Mouse (Mus musculus): Measurements from ENCODE around the gene Zbtb5.
"Not testable (repeated sequence)": the region's sequence is repeated elsewhere in the genome, so short reads cannot be mapped to it uniquely, and the experiment has no call there.

Zbtb5 gene

GRCm38 (mm10) chr4:45012105-45012975 lies at the start of gene Zbtb5:
TSS of gene Zbtb5 (minus strand) at chr4:45012412.
- peak; percentile 98 for DNase-seq (ENCODE audit: extremely low spot score, low spot score)

- no peak for DNase-seq (ENCODE audit: extremely low spot score, low spot score)
Observed at GRCm38 (mm10) chr4:45055451-45055850, 43.2 kb upstream of the Zbtb5 start.

DNA sequence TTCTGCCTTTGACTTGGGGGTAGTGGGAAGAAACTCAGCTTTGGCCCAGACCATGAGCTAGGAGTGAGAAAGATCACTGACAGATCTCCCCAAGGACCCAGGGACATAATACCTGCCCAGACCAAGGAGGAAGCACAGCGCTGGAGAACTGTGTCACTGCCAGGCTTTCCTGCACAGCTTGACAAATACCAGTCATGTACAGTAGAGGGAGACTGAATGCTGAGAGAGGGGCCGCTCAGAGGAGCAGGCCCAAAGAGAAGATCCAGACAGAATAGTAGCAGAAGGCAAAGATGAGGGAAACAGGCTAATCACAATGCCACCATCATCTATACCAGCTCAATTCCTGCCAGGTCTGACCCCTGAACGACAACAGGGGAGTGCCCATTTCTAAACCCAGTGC lies 42.6 kb upstream of the Zbtb5 start:
- DNase-seq (ENCODE audit: extremely low spot score, low spot score), result no peak

GRCm38 (mm10) chr4:45047956-45048355 lies 35.7 kb upstream of the Zbtb5 start:
- no peak for DNase-seq (ENCODE audit: extremely low spot score, low spot score)

GRCm38 (mm10) chr4:45047286-45047887 lies 35.2 kb upstream of the Zbtb5 start:
- DNase-seq (ENCODE audit: extremely low spot score, low spot score), result no peak

DNA sequence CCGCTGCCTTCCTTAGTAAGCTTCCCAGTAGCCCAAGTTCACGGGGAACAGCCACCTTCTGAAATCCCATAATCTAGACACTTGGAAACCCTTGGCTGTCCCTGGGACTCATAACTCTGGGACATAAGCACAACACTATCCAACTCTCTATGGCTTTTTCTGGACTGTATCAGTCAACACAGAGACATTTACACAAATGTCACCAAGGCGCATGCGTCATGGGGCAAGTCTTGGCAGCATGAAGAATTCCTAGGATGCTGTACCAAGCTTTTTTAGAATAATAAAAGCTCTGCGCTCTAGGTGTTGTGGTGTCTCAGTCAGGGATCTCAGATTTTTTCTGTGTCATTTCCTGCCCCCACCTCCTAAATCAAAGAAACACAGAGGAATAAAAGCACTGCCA lies 34.5 kb upstream of the Zbtb5 start:
- no peak for DNase-seq (ENCODE audit: extremely low spot score, low spot score)

DNA sequence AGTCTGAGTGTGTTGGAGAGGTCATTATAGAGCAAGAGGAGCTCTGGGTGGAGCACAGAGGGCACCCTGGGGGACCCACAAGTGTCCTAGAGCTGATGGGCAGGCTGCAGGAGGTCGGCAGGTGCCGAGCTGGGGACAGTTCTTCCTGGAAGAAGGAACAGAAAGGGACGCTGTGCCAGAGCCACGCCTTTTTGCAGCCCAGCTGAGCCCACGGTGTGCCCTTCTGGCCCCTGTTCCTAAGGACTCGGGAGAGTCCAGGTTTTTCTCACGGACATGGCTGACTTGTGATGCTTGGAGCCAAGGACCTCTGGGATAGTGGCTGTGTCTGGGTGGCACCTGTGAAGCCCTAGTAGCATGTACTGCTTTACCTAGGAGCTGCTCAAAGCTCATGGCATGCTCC lies 28.6 kb upstream of the Zbtb5 start:
- DNase-seq (ENCODE audit: extremely low spot score, low spot score), result no peak

GRCm38 (mm10) chr4:45039546-45039945 lies 27.3 kb upstream of the Zbtb5 start:
- not testable (repeated sequence) for DNase-seq (ENCODE audit: extremely low spot score, low spot score)

- not testable (repeated sequence) for DNase-seq (ENCODE audit: extremely low spot score, low spot score)
Observed at GRCm38 (mm10) chr4:45038879-45039278, 26.7 kb upstream of the Zbtb5 start.

DNA sequence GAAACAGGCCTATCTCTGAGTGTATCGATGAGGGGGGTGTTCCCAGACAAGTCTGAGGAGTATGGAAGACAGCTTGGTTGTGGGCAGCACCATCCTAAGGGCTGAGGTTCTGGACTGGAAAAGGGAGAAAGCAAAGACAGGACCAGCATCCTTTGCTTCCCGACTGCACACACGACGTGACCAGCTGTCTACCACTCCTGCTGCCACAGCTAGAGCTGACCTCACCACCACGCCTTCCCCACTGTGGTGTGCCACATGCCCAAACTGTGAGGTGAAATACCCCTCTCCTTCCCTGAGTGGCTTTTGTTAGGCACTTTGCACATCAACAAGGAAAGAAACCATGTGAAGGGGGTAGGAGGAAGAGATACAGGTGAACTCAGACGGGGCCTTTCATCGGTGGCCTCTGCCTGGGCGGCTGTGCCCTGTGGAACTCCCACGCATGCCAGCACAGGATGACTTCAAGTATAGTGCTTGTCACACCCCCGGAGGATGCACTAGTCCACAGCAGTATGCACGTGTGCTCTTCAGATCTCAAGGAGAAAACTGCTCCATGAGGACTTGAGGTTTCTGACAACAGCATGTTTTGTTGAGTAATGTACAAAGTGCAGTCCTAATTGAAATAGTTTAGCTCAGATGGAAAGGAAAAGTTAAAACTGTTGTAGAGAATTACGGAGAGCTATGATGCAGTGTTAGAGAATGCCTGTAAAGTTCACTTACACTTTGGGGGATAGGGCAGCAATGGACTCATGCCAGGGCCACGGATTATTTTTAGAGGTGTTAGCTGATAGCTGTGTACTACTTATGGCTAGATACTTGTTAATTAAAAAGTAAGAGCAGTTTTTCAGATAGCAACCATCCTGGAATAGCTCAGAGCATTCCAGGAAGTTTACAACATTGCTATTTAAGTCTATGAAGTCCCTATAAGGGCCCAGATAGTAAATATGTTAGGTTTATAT lies 25.5 kb upstream of the Zbtb5 start:
- no peak for DNase-seq (ENCODE audit: extremely low spot score, low spot score)

DNA sequence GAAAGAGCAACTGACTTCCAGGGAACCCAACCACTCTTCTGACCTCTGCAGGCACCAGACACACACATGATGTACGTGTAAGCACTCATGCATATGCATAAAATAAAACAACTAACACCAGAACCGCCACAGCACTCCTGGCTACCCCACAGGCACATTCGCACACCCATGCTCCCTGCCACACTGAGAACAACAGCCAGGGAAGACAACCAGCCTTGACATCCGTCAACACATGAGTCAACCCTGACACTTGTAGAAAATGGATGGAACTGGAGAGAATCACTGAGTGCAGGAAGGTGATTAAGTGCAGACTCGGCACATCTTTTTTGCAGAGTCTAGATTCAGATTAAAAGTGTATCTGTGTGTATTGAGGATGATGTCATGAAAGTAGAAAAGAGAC lies 24.4 kb upstream of the Zbtb5 start:
- DNase-seq (ENCODE audit: extremely low spot score, low spot score), result no peak

- no peak for DNase-seq (ENCODE audit: extremely low spot score, low spot score)
Observed at GRCm38 (mm10) chr4:45036048-45036447, 23.8 kb upstream of the Zbtb5 start.

GRCm38 (mm10) chr4:45034693-45035628 lies 22.7 kb upstream of the Zbtb5 start:
- DNase-seq (ENCODE audit: extremely low spot score, low spot score), result no peak

- no peak for DNase-seq (ENCODE audit: extremely low spot score, low spot score)
Observed at GRCm38 (mm10) chr4:45032586-45032985, 20.4 kb upstream of the Zbtb5 start.

DNA sequence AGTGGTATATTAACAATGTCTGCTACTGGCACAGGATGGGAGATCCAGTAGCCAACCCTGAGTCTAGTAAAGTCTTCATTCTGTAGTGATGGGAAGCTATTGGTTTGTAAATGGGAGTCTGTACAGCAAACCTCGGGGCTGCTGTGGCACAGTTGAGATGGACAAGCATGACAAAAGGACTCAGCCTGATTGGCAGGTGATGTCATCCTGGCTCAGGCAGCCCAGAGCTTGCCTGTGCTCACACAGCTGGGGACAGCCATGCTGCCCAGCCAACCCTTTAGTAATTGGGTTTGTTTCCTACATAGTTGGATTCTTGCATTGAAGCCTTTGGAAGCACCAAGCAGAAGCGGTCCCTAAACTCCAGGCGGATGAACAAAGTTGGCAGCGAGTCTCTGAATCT lies 14.2 kb upstream of the Zbtb5 start:
- DNase-seq (ENCODE audit: extremely low spot score, low spot score), result no peak

DNA sequence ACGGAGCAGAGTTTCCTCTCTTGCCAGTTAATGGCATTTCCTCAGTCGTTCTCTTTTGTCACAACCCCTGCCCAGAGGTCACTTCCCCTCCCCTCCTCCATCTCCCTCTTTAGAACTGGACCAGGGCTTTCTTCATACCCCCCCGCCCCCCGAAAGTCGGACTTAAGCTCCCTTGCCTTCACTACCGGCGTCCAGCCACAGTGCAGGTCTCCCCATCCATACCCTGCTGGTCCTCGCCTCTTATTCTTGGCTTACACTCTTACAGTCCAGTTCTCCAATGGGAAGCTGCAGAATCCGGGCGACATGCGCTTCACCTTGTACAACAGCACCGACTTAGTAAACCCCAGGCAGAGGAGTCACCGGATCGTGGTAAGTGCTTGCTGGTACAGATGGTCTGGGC lies 6.8 kb upstream of the Zbtb5 start:
- DNase-seq (ENCODE audit: extremely low spot score, low spot score), result no peak

DNA sequence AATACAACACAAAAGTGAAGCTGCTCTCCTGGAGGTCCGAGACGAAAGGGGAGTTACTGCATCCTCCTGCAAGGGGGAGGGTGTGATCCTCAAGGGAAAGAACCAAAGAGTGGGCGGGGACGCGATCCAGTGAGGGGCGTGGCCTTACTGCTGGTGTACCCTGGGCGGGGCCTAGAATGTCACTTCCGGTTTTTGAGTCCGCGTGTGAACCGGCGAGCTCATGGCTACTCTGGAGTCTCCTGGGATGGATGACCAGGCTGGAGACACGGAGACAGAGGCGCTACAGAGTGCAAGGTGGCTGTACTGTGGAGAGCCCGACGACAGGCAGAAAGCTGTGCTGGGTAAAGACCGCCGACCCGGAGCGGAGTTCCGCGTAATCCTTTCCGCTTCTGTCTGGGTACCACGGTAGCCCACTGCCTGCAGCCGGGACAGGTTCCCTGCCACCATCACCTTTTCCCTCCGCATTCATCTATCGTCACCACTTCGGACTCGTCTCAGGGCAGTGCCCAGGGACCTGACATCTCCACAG lies 6.3 kb upstream of the Zbtb5 start, which contains the start of gene Polr1e:
TSS of gene Polr1e (plus strand) at position 132 of the 529 bp plus-strand sequence.
- peak; percentile 92 for DNase-seq (ENCODE audit: extremely low spot score, low spot score)

GRCm38 (mm10) chr4:45015615-45016014 lies 3.4 kb upstream of the Zbtb5 start:
- no peak for DNase-seq (ENCODE audit: extremely low spot score, low spot score)

- DNase-seq (ENCODE audit: extremely low spot score, low spot score), result no peak
Observed at GRCm38 (mm10) chr4:45013537-45013936, 1.3 kb upstream of the Zbtb5 start.

GRCm38 (mm10) chr4:45013031-45013431 lies 819 bp upstream of the Zbtb5 start:
- DNase-seq (ENCODE audit: extremely low spot score, low spot score), result no peak

All from neural tube, embryonic 10.5 days (tissue).